Mouse (Mus musculus) limb, embryonic 14.5 days (tissue): ENCODE measurements around the gene Tmem117. TPM values are rescaled to one million over a fixed set of nuclear protein-coding genes. Genes with fewer than 3 reads are reported as not detected.

Source experiments
- ATAC-seq: fragments of 200-750 bp; cut with Nextera tagmentation; 2 replicates; pipeline ENCODE4 v1.8.0; 2017; ENCODE audit warnings: low read depth, moderate number of reproducible peaks, moderate TSS enrichment; ENCODE audit not compliant: low FRiP score
- DNase-seq: peaks from one replicate; pipeline ENCODE4 v3.0.0-alpha.2; 2015; ENCODE audit warnings: low spot score
- H3K27ac ChIP-seq: fragments of 300-500 bp; sonication (generic); replicated peaks from 2 replicates; pipeline ENCODE4 v1.5.1; 2014; ENCODE audit warnings: low read depth, mild to moderate bottlenecking, low read length, moderate library complexity, mixed read lengths
- H3K27me3 ChIP-seq: fragments of 300-500 bp; sonication (generic); 2 replicates; pipeline ENCODE4 v1.6.1; 2014; ENCODE audit warnings: low read length, mixed read lengths; ENCODE audit not compliant: control insufficient read depth, insufficient read depth
- H3K36me3 ChIP-seq: fragments of 300-500 bp; sonication (generic); 2 replicates; pipeline ENCODE4 v1.6.1; 2014; ENCODE audit warnings: mild to moderate bottlenecking, low read length, moderate library complexity, mixed read lengths; ENCODE audit not compliant: control insufficient read depth, insufficient read depth
- H3K4me1 ChIP-seq: fragments of 300-500 bp; sonication (generic); 2 replicates; pipeline ENCODE4 v1.6.1; 2014; ENCODE audit warnings: antibody characterized with exemption, low read length, mixed read lengths; ENCODE audit not compliant: control insufficient read depth, insufficient read depth
- H3K4me2 ChIP-seq: fragments of 300-500 bp; sonication (generic); replicated peaks from 2 replicates; pipeline ENCODE4 v1.6.1; 2014; ENCODE audit warnings: low read depth, mild to moderate bottlenecking, low read length, moderate library complexity; ENCODE audit not compliant: severe bottlenecking
- H3K4me3 ChIP-seq: fragments of 300-500 bp; sonication (generic); replicated peaks from 2 replicates; pipeline ENCODE4 v1.5.1; 2014; ENCODE audit warnings: low read length
- H3K9ac ChIP-seq: fragments of 300-500 bp; sonication (generic); 2 replicates; pipeline ENCODE4 v1.6.1; 2014; ENCODE audit warnings: mild to moderate bottlenecking, low read depth, low read length, moderate library complexity; ENCODE audit not compliant: severe bottlenecking
- H3K9me3 ChIP-seq: fragments of 300-500 bp; sonication (generic); 2 replicates; pipeline ENCODE4 v1.6.1; 2016; ENCODE audit warnings: low read length; ENCODE audit not compliant: control insufficient read depth
- POLR2A ChIP-seq: fragments of 200-500 bp; IDR thresholded peaks from 2 replicates; pipeline ENCODE4 v1.8.0; 2012; ENCODE audit warnings: inconsistent platforms, mild to moderate bottlenecking, moderate library complexity, borderline replicate concordance; ENCODE audit not compliant: insufficient read depth, insufficient read length; ENCODE audit errors: extremely low read depth
- WGBS: fragments of 180-500 bp; shearing (Covaris S2); extraction: QIAGEN DNeasy Blood & Tissue Kit; methylation state at CpG from one replicate; pipeline ENCODE4 v1.1.7; 2014; 5-methylcytosine and 5-hydroxymethylcytosine counted together
- polyA plus RNA-seq, 2 experiments: library from polyadenylated mRNA; depleted of rRNA in 1 of 2; stranded (reverse) in 1 of 2; unstranded in 1 of 2; fragments of >200 nt; fragmentation: Nextera tagmentation in 1 of 2; extraction: Ambion mirVana in 1 of 2; gene quantifications; 2 replicates each; pipeline versions ENCODE4 v1.2.1 to v1.2.3; 2012 to 2014

Gene Tmem117
- polyA plus RNA-seq, 2 experiments, result 1.9 to 5.9 TPM

- Histone ChIP-seq H3K4me3 (no peak overlapping the region), H3K4me2 (no peak overlapping the region), H3K9me3 (no peaks in the 10 kb centered on the region), H3K9ac (no peak overlapping the region), H3K36me3 (no peaks in the 10 kb centered on the region), H3K27me3 (no peaks in the 10 kb centered on the region), H3K27ac (no peak overlapping the region), H3K4me1 (no peaks in the 10 kb centered on the region)
- TF ChIP-seq POLR2A, result no peak
- ATAC-seq, result no peak
- WGBS, result 87% methylated on average over 4 of the region's 4 CpGs
- no peak for DNase-seq
Measured at GRCm38 (mm10) chr15:94933044-94933443, 304.0 kb downstream of the Tmem117 start.

- ATAC-seq (no peak), DNase-seq (no peak)
- H3K4me3 ChIP-seq, result no peak overlapping the region
- H3K9ac ChIP-seq, result no peak overlapping the region
- H3K27ac ChIP-seq, result no peak overlapping the region
- H3K9me3 ChIP-seq, result no peaks in the 10 kb centered on the region
- H3K27me3 ChIP-seq, result no peaks in the 10 kb centered on the region
- no peaks in the 10 kb centered on the region for H3K4me1 ChIP-seq
- H3K36me3 ChIP-seq, result no peaks in the 10 kb centered on the region
- 58% methylated on average over 3 of the region's 3 CpGs for WGBS
- H3K4me2 ChIP-seq, result no peak overlapping the region
- TF ChIP-seq POLR2A, result no peak
Measured at GRCm38 (mm10) chr15:94933480-94933879, 304.4 kb downstream of the Tmem117 start.

- Histone ChIP-seq H3K4me1 (no peaks in the 10 kb centered on the region), H3K27me3 (no peaks in the 10 kb centered on the region), H3K9me3 (no peaks in the 10 kb centered on the region), H3K27ac (no peak overlapping the region), H3K4me3 (no peak overlapping the region), H3K9ac (no peak overlapping the region), H3K4me2 (no peak overlapping the region), H3K36me3 (no peaks in the 10 kb centered on the region)
- WGBS, result 85% methylated on average over 3 of the region's 3 CpGs
- ATAC-seq, result no peak
- no peak for DNase-seq
- no peak for TF ChIP-seq POLR2A
Measured at GRCm38 (mm10) chr15:94941954-94942353, 312.9 kb downstream of the Tmem117 start.

- no peak for TF ChIP-seq POLR2A
- no peaks in the 10 kb centered on the region for H3K4me1 ChIP-seq
- no peak for DNase-seq
- no peak overlapping the region for H3K9ac ChIP-seq
- WGBS, result 72% methylated on average over 1 of the region's 1 CpGs
- no peak overlapping the region for H3K4me3 ChIP-seq
- H3K27me3 ChIP-seq, result no peaks in the 10 kb centered on the region
- no peak overlapping the region for H3K27ac ChIP-seq
- H3K4me2 ChIP-seq, result no peak overlapping the region
- no peaks in the 10 kb centered on the region for H3K9me3 ChIP-seq
- ATAC-seq, result no peak
- no peaks in the 10 kb centered on the region for H3K36me3 ChIP-seq
Measured at GRCm38 (mm10) chr15:94942465-94942864, 313.4 kb downstream of the Tmem117 start.

- WGBS, result 25% methylated on average over 5 of the region's 5 CpGs
- Histone ChIP-seq H3K4me3 (no peak overlapping the region), H3K4me2 (no peak overlapping the region), H3K27ac (no peak overlapping the region), H3K9me3 (no peaks in the 10 kb centered on the region), H3K27me3 (no peaks in the 10 kb centered on the region), H3K4me1 (no peaks in the 10 kb centered on the region), H3K9ac (no peak overlapping the region), H3K36me3 (no peaks in the 10 kb centered on the region)
- ATAC-seq (no peak), DNase-seq (no peak)
- TF ChIP-seq POLR2A, result no peak
Measured at GRCm38 (mm10) chr15:94943891-94944290, 314.9 kb downstream of the Tmem117 start.

- Histone ChIP-seq H3K9ac (no peak overlapping the region), H3K4me3 (no peak overlapping the region), H3K9me3 (no peaks in the 10 kb centered on the region), H3K27me3 (no peaks in the 10 kb centered on the region), H3K36me3 (no peaks in the 10 kb centered on the region), H3K27ac (no peak overlapping the region), H3K4me1 (no peaks in the 10 kb centered on the region), H3K4me2 (no peak overlapping the region)
- ATAC-seq (no peak), DNase-seq (no peak)
- 81% methylated on average over 7 of the region's 7 CpGs for WGBS
- no peak for TF ChIP-seq POLR2A
Measured at GRCm38 (mm10) chr15:94951382-94952048, 322.5 kb downstream of the Tmem117 start.
